Mouse (Mus musculus): ENCODE data around the gene Tmem220.

GRCm38 (mm10) chr11:67010430-67010829, 14.5 kb upstream of the Tmem220 start:
- TF ChIP-seq CTCF (IDR thresholded peaks at IDR 0.05) (peak; percentile 52), EP300 (IDR thresholded peaks at IDR 0.05) (no peak)
